Mouse (Mus musculus): Measurements from ENCODE around the gene Vmn1r227. TPM values are rescaled to one million over a fixed set of nuclear protein-coding genes. Genes with fewer than 3 reads are reported as not detected.

Gene Vmn1r227
- polyA plus RNA-seq (2015; fragmentation: Nextera tagmentation; extraction: Ambion mirVana): not detected in 2 replicates

- no peaks in the 10 kb centered on the region for H3K9me3 ChIP-seq (ENCODE audit: low read length)
- no peak within 1 kb of the TSS for H3K27ac ChIP-seq (ENCODE audit: low read depth)
- no peak within 1 kb of the TSS for H3K4me2 ChIP-seq (ENCODE audit: low read depth, low read length)
- no peak within 1 kb of the TSS for H3K4me3 ChIP-seq (ENCODE audit: low read depth, low read length)
- WGBS (ENCODE audit: insufficient replicate concordance): 46% methylated on average over 1 of the region's 1 CpGs
- H3K9ac ChIP-seq (replicated peaks): no peak within 1 kb of the TSS
- no peaks in the 10 kb centered on the region for H3K36me3 ChIP-seq (replicated peaks; ENCODE audit: insufficient read depth, low read length)
- ATAC-seq (no peak), DNase-seq (no peak)
- TF ChIP-seq CTCF (IDR thresholded peaks at IDR 0.05; ENCODE audit: low read depth) (no peak), EP300 (IDR thresholded peaks at IDR 0.05; ENCODE audit: low read depth) (no peak)
- H3K27me3 ChIP-seq (ENCODE audit: insufficient read depth, low read length): no peaks in the 10 kb centered on the region
- H3K4me1 ChIP-seq (ENCODE audit: insufficient read depth): no peaks in the 10 kb centered on the region
Observed at GRCm38 (mm10) chr17:20729543-20729942, at the start of gene Vmn1r227. Gene Vmn1r227 (plus strand): TSS chr17:20729843.

GRCm38 (mm10) chr17:20682543-20682942, 47.1 kb upstream of the Vmn1r227 start, which contains the start of gene Vmn1r226:
Gene Vmn1r226 (plus strand): TSS chr17:20682843.
- H3K27ac ChIP-seq (ENCODE audit: low read depth): no peak within 1 kb of the TSS
- TF ChIP-seq CTCF (IDR thresholded peaks at IDR 0.05; ENCODE audit: low read depth): no peak
- no peak for TF ChIP-seq EP300 (IDR thresholded peaks at IDR 0.05; ENCODE audit: low read depth)
- no peaks in the 10 kb centered on the region for H3K4me1 ChIP-seq (ENCODE audit: insufficient read depth)
- H3K4me2 ChIP-seq (ENCODE audit: low read depth, low read length): no peak within 1 kb of the TSS
- ATAC-seq: no peak
- DNase-seq: no peak
- no peaks in the 10 kb centered on the region for H3K36me3 ChIP-seq (replicated peaks; ENCODE audit: insufficient read depth, low read length)
- no peak within 1 kb of the TSS for H3K9ac ChIP-seq (replicated peaks)
- no peaks in the 10 kb centered on the region for H3K9me3 ChIP-seq (ENCODE audit: low read length)
- no peaks in the 10 kb centered on the region for H3K27me3 ChIP-seq (ENCODE audit: insufficient read depth, low read length)
- H3K4me3 ChIP-seq (ENCODE audit: low read depth, low read length): no peak within 1 kb of the TSS

- H3K9ac ChIP-seq (replicated peaks): no peak within 1 kb of the TSS
- no peaks in the 10 kb centered on the region for H3K36me3 ChIP-seq (replicated peaks; ENCODE audit: insufficient read depth, low read length)
- H3K4me3 ChIP-seq (ENCODE audit: low read depth, low read length): no peak within 1 kb of the TSS
- no peak within 1 kb of the TSS for H3K4me2 ChIP-seq (ENCODE audit: low read depth, low read length)
- DNase-seq (no peak), ATAC-seq (no peak)
- H3K27ac ChIP-seq (ENCODE audit: low read depth): no peak within 1 kb of the TSS
- H3K27me3 ChIP-seq (ENCODE audit: insufficient read depth, low read length): no peaks in the 10 kb centered on the region
- no peaks in the 10 kb centered on the region for H3K4me1 ChIP-seq (ENCODE audit: insufficient read depth)
- H3K9me3 ChIP-seq (ENCODE audit: low read length): no peaks in the 10 kb centered on the region
- TF ChIP-seq EP300 (IDR thresholded peaks at IDR 0.05; ENCODE audit: low read depth) (no peak), CTCF (IDR thresholded peaks at IDR 0.05; ENCODE audit: low read depth) (no peak)
Observed at GRCm38 (mm10) chr17:20786057-20786456, 56.4 kb downstream of the Vmn1r227 start, which contains the start of gene Vmn1r228. Gene Vmn1r228 (minus strand): TSS chr17:20786157.

Other genes with a start within 250 kb of the Vmn1r227 start
- not detected in 2 replicates for gene Vmn2r108, start 248.5 kb upstream of the Vmn1r227 start, polyA plus RNA-seq (2015; fragmentation: Nextera tagmentation; extraction: Ambion mirVana)
- gene Vmn1r225, start 231.7 kb upstream of the Vmn1r227 start, polyA plus RNA-seq (2015; fragmentation: Nextera tagmentation; extraction: Ambion mirVana): not detected in 2 replicates
- gene Vmn2r109, start 165.1 kb upstream of the Vmn1r227 start, polyA plus RNA-seq (2015; fragmentation: Nextera tagmentation; extraction: Ambion mirVana): not detected in 2 replicates
- not detected in 2 replicates for gene Vmn2r110, start 133.4 kb upstream of the Vmn1r227 start, polyA plus RNA-seq (2015; fragmentation: Nextera tagmentation; extraction: Ambion mirVana)
- gene Fpr-rs3, start 105.0 kb upstream of the Vmn1r227 start, polyA plus RNA-seq (2015; fragmentation: Nextera tagmentation; extraction: Ambion mirVana): not detected in 2 replicates
- gene Vmn1r226, start 47.0 kb upstream of the Vmn1r227 start, polyA plus RNA-seq (2015; fragmentation: Nextera tagmentation; extraction: Ambion mirVana): not detected in 2 replicates
- gene Vmn1r228, start 56.3 kb downstream of the Vmn1r227 start, polyA plus RNA-seq (2015; fragmentation: Nextera tagmentation; extraction: Ambion mirVana): not detected in 2 replicates
- not detected in 2 replicates for gene Vmn1r229, start 81.7 kb downstream of the Vmn1r227 start, polyA plus RNA-seq (2015; fragmentation: Nextera tagmentation; extraction: Ambion mirVana)
- gene Vmn1r230, start 110.6 kb downstream of the Vmn1r227 start, polyA plus RNA-seq (2015; fragmentation: Nextera tagmentation; extraction: Ambion mirVana): not detected in 2 replicates
- gene Vmn1r231, start 175.2 kb downstream of the Vmn1r227 start, polyA plus RNA-seq (2015; fragmentation: Nextera tagmentation; extraction: Ambion mirVana): not detected in 2 replicates
- not detected in 2 replicates for gene Vmn1r232, start 189.9 kb downstream of the Vmn1r227 start, polyA plus RNA-seq (2015; fragmentation: Nextera tagmentation; extraction: Ambion mirVana)
- 63.8 and 65.8 TPM in 2 replicates for gene Ppp2r1a, start 215.5 kb downstream of the Vmn1r227 start, polyA plus RNA-seq (2015; fragmentation: Nextera tagmentation; extraction: Ambion mirVana)